ENCODE assay signal across 8 mouse cellular contexts in the genomic region with DNA sequence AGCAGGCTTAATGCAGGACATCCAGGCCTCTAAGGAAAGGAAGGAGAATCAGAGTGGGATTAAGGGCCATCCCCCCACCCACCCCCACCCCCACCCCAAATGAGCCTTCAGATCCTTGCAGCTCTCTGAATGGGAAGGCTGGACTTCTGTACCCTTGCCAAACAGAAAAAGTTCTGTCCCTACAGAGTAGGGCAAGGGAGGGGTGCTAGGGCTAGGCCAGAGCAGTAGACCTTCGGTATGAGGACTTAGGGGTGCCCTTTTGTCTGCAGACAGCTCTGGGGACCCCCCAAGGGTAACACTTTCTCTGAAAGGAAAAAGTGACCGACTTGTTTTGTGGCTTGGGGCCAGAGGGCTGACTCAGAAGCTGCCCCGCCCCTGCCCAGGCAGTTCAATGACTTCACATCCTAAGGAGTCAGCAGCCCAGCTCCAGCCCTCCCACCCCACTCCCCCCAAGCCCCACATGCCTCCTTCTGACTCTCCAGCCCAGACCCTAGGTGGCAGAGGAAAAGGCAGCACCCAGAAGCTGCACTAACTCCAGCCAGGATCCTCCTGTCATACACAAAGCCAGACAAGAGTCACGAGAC.
A peak's percentile ranks its signal among the peaks of the same experiment; 100 is the strongest.
DNase-seq lines count a peak whose midpoint lies in the region; ATAC-seq lines count a peak whose summit lies in the region.

No protein-coding gene starts in this region.

- WGBS in heart, embryonic 16.5 days: 2% methylated on average over 4 of the region's 4 CpGs
- 31% methylated on average over 4 of the region's 4 CpGs for WGBS in limb, embryonic 13.5 days
- 15% methylated on average over 4 of the region's 4 CpGs for WGBS in stomach, embryonic 16.5 days

- DNase-seq in Muller cell, postnatal 12 days (ENCODE audit: inconsistent ontology term): peak; percentile 79
- peak; percentile 87 for DNase-seq in adrenal gland, postnatal 14 days
- no peak for DNase-seq in yolk sac, embryonic 10.5 days (ENCODE audit: low spot score)
- no peak for DNase-seq in layer of hippocampus, postnatal 36 days

- H3K4me1 ChIP-seq in heart, embryonic 16.5 days (ENCODE audit: control insufficient read depth, insufficient read depth, low read length): peaks cover 87% of the 10 kb centered on the region
- peaks cover 50% of the 10 kb centered on the region for H3K4me1 ChIP-seq in limb, embryonic 13.5 days
- peaks cover 64% of the 10 kb centered on the region for H3K4me1 ChIP-seq in stomach, embryonic 16.5 days (ENCODE audit: control insufficient read depth, insufficient read depth, low read length)

- no peaks in the 10 kb centered on the region for H3K27me3 ChIP-seq in heart, embryonic 16.5 days (ENCODE audit: control insufficient read depth, insufficient read depth, low read length)
- H3K27me3 ChIP-seq in limb, embryonic 13.5 days: no peaks in the 10 kb centered on the region
- H3K27me3 ChIP-seq in stomach, embryonic 16.5 days (ENCODE audit: control insufficient read depth, insufficient read depth, low read length): no peaks in the 10 kb centered on the region

- peak overlapping the region; percentile 64 for H3K9ac ChIP-seq in heart, embryonic 16.5 days (ENCODE audit: low read length)
- H3K9ac ChIP-seq in limb, embryonic 13.5 days: no peak overlapping the region
- peak overlapping the region; percentile 54 for H3K9ac ChIP-seq in stomach, embryonic 16.5 days (ENCODE audit: low read length)

- H3K4me3 ChIP-seq in heart, embryonic 16.5 days (ENCODE audit: low read length): peak overlapping the region; percentile 3; the same call in 1 of the 2 replicates
- H3K4me3 ChIP-seq in limb, embryonic 13.5 days: no peak overlapping the region
- H3K4me3 ChIP-seq in stomach, embryonic 16.5 days (replicated peaks; ENCODE audit: low read length): no peak overlapping the region

- peak overlapping the region; percentile 45 for H3K4me2 ChIP-seq in heart, embryonic 16.5 days (ENCODE audit: low read depth, low read length)
- H3K4me2 ChIP-seq in limb, embryonic 13.5 days (replicated peaks): 0 out of 2 replicates have a peak overlapping the region, but pooled peaks have one; percentile 11
- H3K4me2 ChIP-seq in stomach, embryonic 16.5 days (ENCODE audit: low read depth, low read length): peak overlapping the region; percentile 22; the same call in 1 of the 2 replicates

- peaks cover 41% of the 10 kb centered on the region for H3K36me3 ChIP-seq in heart, embryonic 16.5 days (ENCODE audit: control insufficient read depth, insufficient read depth)
- peaks cover 40% of the 10 kb centered on the region for H3K36me3 ChIP-seq in limb, embryonic 13.5 days
- H3K36me3 ChIP-seq in stomach, embryonic 16.5 days (ENCODE audit: control insufficient read depth, insufficient read depth, low read length): peaks cover 6% of the 10 kb centered on the region; the same call in 1 of the 2 replicates

- peak; percentile 66 for ATAC-seq in heart, embryonic 16.5 days (replicated peaks; ENCODE audit: extremely low read depth, insufficient read depth, low FRiP score)
- ATAC-seq in limb, embryonic 13.5 days (ENCODE audit: low FRiP score, low read depth): peak; percentile 21; the same call in 1 of the 2 replicates
- peak; percentile 67 for ATAC-seq in stomach, embryonic 16.5 days (ENCODE audit: insufficient read depth, low FRiP score)
- ATAC-seq in frontal cortex, adult (ENCODE audit: low TSS enrichment): no peak

- H3K27ac ChIP-seq in heart, embryonic 16.5 days (ENCODE audit: low read length): peak overlapping the region; percentile 92
- H3K27ac ChIP-seq in limb, embryonic 13.5 days: peak overlapping the region; percentile 69; the same call in 1 of the 2 replicates
- peak overlapping the region; percentile 85 for H3K27ac ChIP-seq in stomach, embryonic 16.5 days (ENCODE audit: low read length)

- no peaks in the 10 kb centered on the region for H3K9me3 ChIP-seq in heart, embryonic 16.5 days (replicated peaks; ENCODE audit: control insufficient read depth, low read length)
- H3K9me3 ChIP-seq in limb, embryonic 13.5 days: no peaks in the 10 kb centered on the region
- no peaks in the 10 kb centered on the region for H3K9me3 ChIP-seq in stomach, embryonic 16.5 days (replicated peaks; ENCODE audit: control insufficient read depth, low read length)

Comparison
In these comparisons a context has a peak if more than half of its experiments do, and no peak if none do; other contexts are left out.
1. DNase-seq: peak in Muller cell, postnatal 12 days (single experiment) and adrenal gland, postnatal 14 days (single experiment); none in yolk sac, embryonic 10.5 days (single experiment) and layer of hippocampus, postnatal 36 days (0 of 2).
2. Peak in every context shown above with its lines, with median percentiles within 50 percentile points of each other: H3K27ac ChIP-seq and H3K4me2 ChIP-seq.